Comparison of ENCODE assay signal across 9 mouse cellular contexts in genomic region chr9:31252182-31252799, GRCm38 (mm10). TPM values are rescaled to one million over a fixed set of nuclear protein-coding genes. Genes with fewer than 3 reads are reported as not detected.
DNase-seq lines count a peak whose midpoint lies in the region; ATAC-seq and TF ChIP-seq lines count a peak whose summit lies in the region.
"Had no signal": no experiment of that assay in that cellular context is flagged by ENCODE, and none has a peak within 500 bp of the region (broad histone marks: within the 10 kb centered on the region; RNA-seq: fewer than 3 reads in every experiment).

No protein-coding gene starts in this region.

- H3K4me3 ChIP-seq in heart, embryonic 13.5 days, result no peak overlapping the region
- no peak overlapping the region for H3K4me3 ChIP-seq in lung, embryonic 14.5 days (ENCODE audit: low read depth, low read length)
- no peak overlapping the region for H3K4me3 ChIP-seq in hindbrain, postnatal 0 days (ENCODE audit: low read length)
- no peak overlapping the region for H3K4me3 ChIP-seq in hindbrain, embryonic 14.5 days (replicated peaks; ENCODE audit: low read length)
- H3K4me3 ChIP-seq: limb, embryonic 15.5 days had no signal

- H3K4me1 ChIP-seq in heart, embryonic 13.5 days, result peaks cover 19% of the 10 kb centered on the region
- 0 out of 2 replicates have a peak, but pooled peaks cover 4% of the 10 kb centered on the region for H3K4me1 ChIP-seq in lung, embryonic 14.5 days (ENCODE audit: insufficient read depth)
- H3K4me1 ChIP-seq in hindbrain, postnatal 0 days (ENCODE audit: insufficient read depth, low read length), result no peaks in the 10 kb centered on the region
- H3K4me1 ChIP-seq in hindbrain, embryonic 14.5 days (replicated peaks; ENCODE audit: control insufficient read depth, insufficient read depth, low read length), result no peaks in the 10 kb centered on the region
- H3K4me1 ChIP-seq: limb, embryonic 15.5 days had no signal

- DNase-seq in adrenal gland, adult 18-20 months (ENCODE audit: low spot score in 2 of 2), result peak; percentile 31 to 38
- DNase-seq in lung, embryonic 14.5 days, result no peak
- peak; percentile 45 for DNase-seq in thymus, postnatal 14 days
- DNase-seq in hindbrain, postnatal 0 days (ENCODE audit: low spot score), result no peak
- DNase-seq in frontal cortex, postnatal 36 days (ENCODE audit: low spot score in 2 of 2), result no peak
- DNase-seq in hindbrain, embryonic 14.5 days (ENCODE audit: low spot score), result no peak

- H3K9me3 ChIP-seq in heart, embryonic 13.5 days, result no peaks in the 10 kb centered on the region
- H3K9me3 ChIP-seq in lung, embryonic 14.5 days (ENCODE audit: low read depth, low read length), result no peaks in the 10 kb centered on the region
- H3K9me3 ChIP-seq in hindbrain, postnatal 0 days (ENCODE audit: low read length), result no peaks in the 10 kb centered on the region
- H3K9me3 ChIP-seq in hindbrain, embryonic 14.5 days (ENCODE audit: control insufficient read depth, low read length), result no peaks in the 10 kb centered on the region
- H3K9me3 ChIP-seq: limb, embryonic 15.5 days had no signal

- TF ChIP-seq CTCF in lung, embryonic 14.5 days (IDR thresholded peaks at IDR 0.05; ENCODE audit: low read depth), result no peak
- no peak for TF ChIP-seq CTCF in hindbrain, postnatal 0 days (IDR thresholded peaks at IDR 0.05; ENCODE audit: low read depth)

- 59% methylated on average over 10 of the region's 10 CpGs for WGBS in heart, embryonic 13.5 days
- WGBS in lung, embryonic 14.5 days, result 64% methylated on average over 10 of the region's 10 CpGs
- WGBS in hindbrain, postnatal 0 days, result 85% methylated on average over 10 of the region's 10 CpGs
- 84% methylated on average over 10 of the region's 10 CpGs for WGBS in hindbrain, embryonic 14.5 days

- no peaks in the 10 kb centered on the region for H3K27me3 ChIP-seq in heart, embryonic 13.5 days (replicated peaks)
- no peaks in the 10 kb centered on the region for H3K27me3 ChIP-seq in lung, embryonic 14.5 days (ENCODE audit: insufficient read depth, low read length)
- H3K27me3 ChIP-seq in hindbrain, postnatal 0 days (ENCODE audit: insufficient read depth, low read length), result no peaks in the 10 kb centered on the region
- no peaks in the 10 kb centered on the region for H3K27me3 ChIP-seq in hindbrain, embryonic 14.5 days (ENCODE audit: control insufficient read depth, insufficient read depth, low read length)
- H3K27me3 ChIP-seq: limb, embryonic 15.5 days had no signal

- peak; percentile 36 for ATAC-seq in CD4-positive, CD25-positive, alpha-beta regulatory T cell, adult 4 months
- ATAC-seq in heart, embryonic 13.5 days (ENCODE audit: extremely low read depth, insufficient number of reproducible peaks, low FRiP score, low TSS enrichment), result peak; percentile 77; the same call in 1 of the 2 replicates
- no peak for ATAC-seq in lung, embryonic 14.5 days (ENCODE audit: insufficient read depth)
- ATAC-seq in hindbrain, postnatal 0 days, result no peak
- ATAC-seq in hindbrain, embryonic 14.5 days (ENCODE audit: low FRiP score), result no peak

- peak overlapping the region; percentile 85 for H3K27ac ChIP-seq in heart, embryonic 13.5 days (replicated peaks)
- peak overlapping the region; percentile 34; the same call in 1 of the 2 replicates for H3K27ac ChIP-seq in lung, embryonic 14.5 days (ENCODE audit: low read depth)
- H3K27ac ChIP-seq in hindbrain, postnatal 0 days, result no peak overlapping the region
- no peak overlapping the region for H3K27ac ChIP-seq in hindbrain, embryonic 14.5 days
- H3K27ac ChIP-seq: limb, embryonic 15.5 days had no signal

- no peaks in the 10 kb centered on the region for H3K36me3 ChIP-seq in heart, embryonic 13.5 days
- H3K36me3 ChIP-seq in lung, embryonic 14.5 days (ENCODE audit: insufficient read depth), result no peaks in the 10 kb centered on the region
- H3K36me3 ChIP-seq in hindbrain, postnatal 0 days (ENCODE audit: insufficient read depth, low read length), result no peaks in the 10 kb centered on the region
- no peaks in the 10 kb centered on the region for H3K36me3 ChIP-seq in hindbrain, embryonic 14.5 days (replicated peaks; ENCODE audit: control insufficient read depth, insufficient read depth)
- H3K36me3 ChIP-seq: limb, embryonic 15.5 days had no signal

- peak overlapping the region; percentile 60 for H3K4me2 ChIP-seq in heart, embryonic 13.5 days
- no peak overlapping the region for H3K4me2 ChIP-seq in lung, embryonic 14.5 days
- H3K4me2 ChIP-seq in hindbrain, postnatal 0 days (ENCODE audit: low read depth, low read length), result no peak overlapping the region
- no peak overlapping the region for H3K4me2 ChIP-seq in hindbrain, embryonic 14.5 days (replicated peaks)
- H3K4me2 ChIP-seq: limb, embryonic 15.5 days had no signal

- H3K9ac ChIP-seq in heart, embryonic 13.5 days, result no peak overlapping the region
- H3K9ac ChIP-seq in lung, embryonic 14.5 days, result no peak overlapping the region
- no peak overlapping the region for H3K9ac ChIP-seq in hindbrain, postnatal 0 days (replicated peaks; ENCODE audit: low read length)
- no peak overlapping the region for H3K9ac ChIP-seq in hindbrain, embryonic 14.5 days
- H3K9ac ChIP-seq: limb, embryonic 15.5 days had no signal

RNA-seq across cellular contexts. Expression of gene Prdm10, which starts 28.0 kb away (rescaled TPM):
- polyA plus RNA-seq in CD4-positive, CD25-positive, alpha-beta regulatory T cell, adult 4 months (2017; shearing (Covaris generic)), result 10 to 100 TPM in 1 of 2 experiments, 1 to 10 TPM in 1; 9.6 to 10.1 TPM
- 1 to 10 TPM; 7.5 to 9.2 TPM for total RNA-seq in adrenal gland, adult 18-20 months (2021)
- polyA plus RNA-seq in heart, embryonic 13.5 days (2015; fragmentation: Nextera tagmentation; extraction: Ambion mirVana), result 3.6 and 4.1 TPM in 2 replicates
- 5.7 and 6.7 TPM in 2 replicates for polyA plus RNA-seq in lung, embryonic 14.5 days (2014; fragmentation: Nextera tagmentation; extraction: Ambion mirVana)
- total RNA-seq in hindbrain, postnatal 0 days (2014; rRNA removed), result 12.8 and 13.9 TPM in 2 replicates
- polyA plus RNA-seq in hindbrain, postnatal 0 days (2015; fragmentation: Nextera tagmentation; extraction: Ambion mirVana), result 4.2 and 4.8 TPM in 2 replicates
- polyA plus RNA-seq in hindbrain, embryonic 14.5 days (2014; fragmentation: Nextera tagmentation; extraction: Ambion mirVana), result 7.9 and 9.7 TPM in 2 replicates

RNA-seq across cellular contexts. Expression of gene Aplp2, which starts 40.7 kb away (rescaled TPM):
- 10 to 100 TPM; 82.6 to 83.2 TPM for polyA plus RNA-seq in CD4-positive, CD25-positive, alpha-beta regulatory T cell, adult 4 months (2017; shearing (Covaris generic))
- total RNA-seq in adrenal gland, adult 18-20 months (2021), result 100 to 1,000 TPM; 676 to 807 TPM
- polyA plus RNA-seq in heart, embryonic 13.5 days (2015; fragmentation: Nextera tagmentation; extraction: Ambion mirVana), result 292 and 311 TPM in 2 replicates
- 390 and 394 TPM in 2 replicates for polyA plus RNA-seq in lung, embryonic 14.5 days (2014; fragmentation: Nextera tagmentation; extraction: Ambion mirVana)
- total RNA-seq in hindbrain, postnatal 0 days (2014; rRNA removed), result 444 and 454 TPM in 2 replicates
- 466 and 472 TPM in 2 replicates for polyA plus RNA-seq in hindbrain, postnatal 0 days (2015; fragmentation: Nextera tagmentation; extraction: Ambion mirVana)
- polyA plus RNA-seq in hindbrain, embryonic 14.5 days (2014; fragmentation: Nextera tagmentation; extraction: Ambion mirVana), result 398 and 452 TPM in 2 replicates

Comparison
In these comparisons a context has a peak if more than half of its experiments do, and no peak if none do; other contexts are left out.
1. ATAC-seq: peak in CD4-positive, CD25-positive, alpha-beta regulatory T cell, adult 4 months (single experiment) and heart, embryonic 13.5 days (single experiment); none in lung, embryonic 14.5 days (single experiment), hindbrain, postnatal 0 days (single experiment) and hindbrain, embryonic 14.5 days (single experiment).
2. DNase-seq: peak in adrenal gland, adult 18-20 months (2 of 2) and thymus, postnatal 14 days (single experiment); none in lung, embryonic 14.5 days (single experiment), hindbrain, postnatal 0 days (single experiment), frontal cortex, postnatal 36 days (0 of 2) and hindbrain, embryonic 14.5 days (single experiment).
3. H3K27ac ChIP-seq: peak in heart, embryonic 13.5 days (single experiment) and lung, embryonic 14.5 days (single experiment); none in hindbrain, postnatal 0 days (single experiment) and hindbrain, embryonic 14.5 days (single experiment).